Mouse (Mus musculus) thymus, adult 2 months (tissue): ENCODE results near the gene Paf1.

ENCODE experiments used
- CTCF ChIP-seq: fragments of 200-500 bp; IDR thresholded peaks from 2 replicates; pipeline ENCODE4 v1.5.1; 2012; ENCODE audit warnings: mild to moderate bottlenecking, control low read depth, low read length, moderate library complexity, borderline replicate concordance; ENCODE audit not compliant: control insufficient read depth, poor library complexity, insufficient read depth; ENCODE audit errors: extremely low read depth
- POLR2A ChIP-seq: fragments of 200-500 bp; IDR thresholded peaks from 2 replicates; pipeline ENCODE4 v1.6.1; 2012; ENCODE audit warnings: mild to moderate bottlenecking, low read length, control low read depth, moderate library complexity; ENCODE audit not compliant: control insufficient read depth, poor library complexity, insufficient read depth; ENCODE audit errors: extremely low read depth

- no peak for TF ChIP-seq CTCF
- no peak for TF ChIP-seq POLR2A
Observed at GRCm38 (mm10) chr7:28410841-28411475, 18.2 kb downstream of the Paf1 start.
